Mouse (Mus musculus): Measurements from ENCODE around the gene Nme4. TPM values are rescaled to one million over a fixed set of nuclear protein-coding genes. Genes with fewer than 3 reads are reported as not detected.

Gene Nme4
- polyA plus RNA-seq, 1 experiment from 2014 or later, result 96.4 TPM

- 76% methylated on average over 11 of the region's 11 CpGs for WGBS
- no peaks in the 10 kb centered on the region for H3K27me3 ChIP-seq (ENCODE audit: insufficient read depth, low read length)
- H3K4me1 ChIP-seq (ENCODE audit: insufficient read depth), result 0 out of 2 replicates have a peak, but pooled peaks cover 9% of the 10 kb centered on the region
- no peak overlapping the region for H3K4me3 ChIP-seq (ENCODE audit: low read depth, low read length)
- H3K36me3 ChIP-seq (ENCODE audit: insufficient read depth), result peaks cover 7% of the 10 kb centered on the region; the same call in 1 of the 2 replicates
- H3K9ac ChIP-seq, result no peak overlapping the region
- no peak overlapping the region for H3K4me2 ChIP-seq
- no peak for TF ChIP-seq CTCF (IDR thresholded peaks at IDR 0.05; ENCODE audit: low read depth)
- no peaks in the 10 kb centered on the region for H3K9me3 ChIP-seq (ENCODE audit: low read depth, low read length)
- no peak for DNase-seq
- H3K27ac ChIP-seq (ENCODE audit: low read depth), result no peak overlapping the region
- no peak for ATAC-seq (ENCODE audit: insufficient read depth)
These were observed 41.8 kb upstream of the Nme4 start for GRCm38 (mm10) chr17:26137106-26137750.

GRCm38 (mm10) chr17:26131856-26132853 is 36.8 kb upstream of the Nme4 start:
- Histone ChIP-seq H3K4me2 (no peak overlapping the region), H3K27me3 (ENCODE audit: insufficient read depth, low read length) (no peaks in the 10 kb centered on the region), H3K4me3 (ENCODE audit: low read depth, low read length) (no peak overlapping the region), H3K9ac (no peak overlapping the region), H3K9me3 (ENCODE audit: low read depth, low read length) (no peaks in the 10 kb centered on the region), H3K4me1 (ENCODE audit: insufficient read depth) (no peaks in the 10 kb centered on the region), H3K36me3 (ENCODE audit: insufficient read depth) (peaks cover 56% of the 10 kb centered on the region), H3K27ac (ENCODE audit: low read depth) (no peak overlapping the region)
- ATAC-seq (ENCODE audit: insufficient read depth) (no peak), DNase-seq (no peak)
- WGBS, result 90% methylated on average over 18 of the region's 18 CpGs
- TF ChIP-seq CTCF (IDR thresholded peaks at IDR 0.05; ENCODE audit: low read depth), result no peak

- no peak overlapping the region for H3K4me2 ChIP-seq
- WGBS, result 82% methylated on average over 18 of the region's 18 CpGs
- no peak overlapping the region for H3K27ac ChIP-seq (ENCODE audit: low read depth)
- peaks cover 65% of the 10 kb centered on the region for H3K36me3 ChIP-seq (ENCODE audit: insufficient read depth)
- H3K4me3 ChIP-seq (ENCODE audit: low read depth, low read length), result no peak overlapping the region
- no peak overlapping the region for H3K9ac ChIP-seq
- H3K27me3 ChIP-seq (ENCODE audit: insufficient read depth, low read length), result no peaks in the 10 kb centered on the region
- DNase-seq (no peak), ATAC-seq (ENCODE audit: insufficient read depth) (no peak)
- H3K4me1 ChIP-seq (ENCODE audit: insufficient read depth), result no peaks in the 10 kb centered on the region
- H3K9me3 ChIP-seq (ENCODE audit: low read depth, low read length), result no peaks in the 10 kb centered on the region
- TF ChIP-seq CTCF (IDR thresholded peaks at IDR 0.05; ENCODE audit: low read depth), result no peak
These were observed 35.8 kb upstream of the Nme4 start for GRCm38 (mm10) chr17:26131062-26131732.

DNA sequence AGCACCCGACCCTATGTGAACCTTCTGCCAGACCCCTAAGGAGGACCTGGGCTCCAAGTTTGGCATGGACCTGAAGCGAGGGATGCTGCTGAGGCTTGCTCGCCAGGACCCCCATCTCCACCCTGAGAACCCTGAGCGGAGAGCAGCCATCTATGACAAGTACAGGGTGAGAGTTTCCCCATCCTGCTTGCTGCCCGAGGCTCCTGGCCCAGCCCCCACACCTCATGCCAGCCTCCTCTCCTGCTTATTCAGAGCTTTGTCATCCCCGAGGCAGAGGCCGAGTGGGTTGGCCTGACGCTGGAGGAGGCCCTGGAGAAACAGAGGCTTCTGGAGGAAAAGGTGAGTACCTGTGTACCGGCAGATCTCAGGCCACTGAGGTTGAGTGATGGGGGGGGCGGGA is 29.8 kb upstream of the Nme4 start:
- Histone ChIP-seq H3K36me3 (ENCODE audit: insufficient read depth) (peaks cover 43% of the 10 kb centered on the region), H3K9me3 (ENCODE audit: low read depth, low read length) (no peaks in the 10 kb centered on the region), H3K4me3 (ENCODE audit: low read depth, low read length) (no peak overlapping the region), H3K4me1 (ENCODE audit: insufficient read depth) (0 out of 2 replicates have a peak, but pooled peaks cover 6% of the 10 kb centered on the region), H3K4me2 (no peak overlapping the region), H3K27me3 (ENCODE audit: insufficient read depth, low read length) (no peaks in the 10 kb centered on the region), H3K27ac (ENCODE audit: low read depth) (no peak overlapping the region), H3K9ac (no peak overlapping the region)
- ATAC-seq (ENCODE audit: insufficient read depth) (no peak), DNase-seq (no peak)
- TF ChIP-seq CTCF (IDR thresholded peaks at IDR 0.05; ENCODE audit: low read depth), result no peak
- 85% methylated on average over 10 of the region's 10 CpGs for WGBS

GRCm38 (mm10) chr17:26124560-26124959 is 29.2 kb upstream of the Nme4 start:
- Histone ChIP-seq H3K4me1 (ENCODE audit: insufficient read depth) (0 out of 2 replicates have a peak, but pooled peaks cover 6% of the 10 kb centered on the region), H3K36me3 (ENCODE audit: insufficient read depth) (peaks cover 37% of the 10 kb centered on the region), H3K4me3 (ENCODE audit: low read depth, low read length) (peak overlapping the region; percentile 90), H3K27me3 (ENCODE audit: insufficient read depth, low read length) (0 out of 2 replicates have a peak, but pooled peaks cover under 1% of the 10 kb centered on the region), H3K9me3 (ENCODE audit: low read depth, low read length) (no peaks in the 10 kb centered on the region), H3K9ac (peak overlapping the region; percentile 77), H3K27ac (ENCODE audit: low read depth) (no peak overlapping the region), H3K4me2 (peak overlapping the region; percentile 93)
- WGBS, result 77% methylated on average over 7 of the region's 7 CpGs
- DNase-seq (no peak), ATAC-seq (ENCODE audit: insufficient read depth) (no peak)
- no peak for TF ChIP-seq CTCF (IDR thresholded peaks at IDR 0.05; ENCODE audit: low read depth)

DNA sequence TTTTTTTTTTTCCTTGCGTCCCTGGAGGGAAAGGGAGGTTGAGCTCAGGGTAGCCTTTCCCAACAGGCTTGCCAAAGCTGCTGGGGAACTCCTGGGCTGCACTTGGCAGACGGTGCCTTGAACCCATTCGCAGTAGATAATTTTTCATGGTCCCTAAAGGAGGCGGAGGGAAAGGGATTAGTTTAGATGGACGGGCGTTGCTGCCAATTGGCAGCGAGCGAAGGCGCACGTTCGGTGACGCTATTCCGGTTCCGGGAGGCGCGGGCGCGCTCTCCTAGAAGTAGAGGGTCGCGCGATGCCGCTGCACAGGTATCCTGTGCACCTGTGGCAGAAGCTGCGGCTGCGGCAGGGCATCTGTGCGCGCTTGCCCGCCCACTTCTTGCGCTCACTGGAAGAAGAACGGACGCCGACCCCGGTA is 27.9 kb upstream of the Nme4 start, which contains the start of gene Mrpl28:
TSS of gene Mrpl28 (plus strand) at position 234 of the 418 bp plus-strand sequence.
- Histone ChIP-seq H3K27ac (ENCODE audit: low read depth) (0 out of 2 replicates have a peak within 1 kb of the TSS, but pooled peaks have one; percentile 30), H3K36me3 (ENCODE audit: insufficient read depth) (peaks cover 26% of the 10 kb centered on the region), H3K4me2 (peak within 1 kb of the TSS; percentile 93), H3K27me3 (ENCODE audit: insufficient read depth, low read length) (0 out of 2 replicates have a peak, but pooled peaks cover 5% of the 10 kb centered on the region), H3K9ac (peak within 1 kb of the TSS; percentile 77), H3K9me3 (ENCODE audit: low read depth, low read length) (no peaks in the 10 kb centered on the region), H3K4me1 (ENCODE audit: insufficient read depth) (0 out of 2 replicates have a peak, but pooled peaks cover 6% of the 10 kb centered on the region), H3K4me3 (ENCODE audit: low read depth, low read length) (peak within 1 kb of the TSS; percentile 90)
- DNase-seq, result peak; percentile 99
- peak; percentile 81 for ATAC-seq (ENCODE audit: insufficient read depth)
- WGBS, result 0% methylated on average over 32 of the region's 32 CpGs
- TF ChIP-seq CTCF (IDR thresholded peaks at IDR 0.05; ENCODE audit: low read depth), result no peak
